Mouse (Mus musculus): ENCODE results near the gene Tbc1d23.

DNA sequence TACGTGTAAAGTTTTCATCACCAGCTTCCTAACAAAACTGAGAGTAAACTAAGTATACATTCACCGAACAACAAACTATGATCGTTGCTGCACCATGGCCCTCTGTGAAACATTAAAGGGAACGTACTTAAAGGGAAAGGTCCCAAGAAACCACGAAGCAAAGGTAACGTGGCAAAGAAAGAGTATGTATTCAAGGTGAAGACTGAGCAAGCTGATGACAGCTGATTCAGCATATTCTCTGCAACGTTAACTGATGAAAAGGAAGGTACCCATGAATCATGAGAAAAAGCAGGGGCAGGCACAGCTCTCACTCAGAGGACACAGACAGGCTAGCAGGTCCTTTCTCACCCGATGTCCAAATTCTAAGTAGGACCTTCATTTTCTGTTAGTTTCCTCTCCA, 40.9 kb downstream of the Tbc1d23 start:
- TF ChIP-seq POLR2A (IDR thresholded peaks at IDR 0.05; ENCODE audit: control insufficient read depth, extremely low read depth, insufficient read depth, low read length, poor library complexity) (no peak), CTCF (IDR thresholded peaks at IDR 0.05; ENCODE audit: borderline replicate concordance, control insufficient read depth, extremely low read depth, insufficient read depth, low read length, poor library complexity) (no peak)
